Mouse (Mus musculus) embryonic fibroblast, embryonic 13.5 days (primary cell): ENCODE results near the gene Stx7.

Experiments
- CTCF ChIP-seq: IDR thresholded peaks from 2 replicates; pipeline ENCODE4 v1.5.1; 2011; ENCODE audit warnings: mild to moderate bottlenecking, control low read depth, low read length, moderate library complexity, borderline replicate concordance; ENCODE audit not compliant: insufficient read depth
- POLR2A ChIP-seq: IDR thresholded peaks from 2 replicates; pipeline ENCODE4 v1.6.1; 2011; ENCODE audit warnings: low read depth, mild to moderate bottlenecking, control low read depth, low read length, moderate library complexity

GRCm38 (mm10) chr10:24111116-24111778 is 37.9 kb upstream of the Stx7 start:
- no peak for TF ChIP-seq CTCF
- no peak for TF ChIP-seq POLR2A
